Mouse (Mus musculus): ENCODE data around the gene Abcb8. TPM values are rescaled to one million over a fixed set of nuclear protein-coding genes. Genes with fewer than 3 reads are reported as not detected.

Abcb8 gene
- total and polyA plus RNA-seq, 2 experiments from 2014 or later, result 73.2 to 141 TPM

GRCm38 (mm10) chr5:24374666-24375328 lies 18.7 kb upstream of the Abcb8 start:
- Histone ChIP-seq H3K9me3 (replicated peaks; ENCODE audit: control insufficient read depth, low read length) (no peaks in the 10 kb centered on the region), H3K36me3 (replicated peaks; ENCODE audit: control insufficient read depth, insufficient read depth, low read length) (0 out of 2 replicates have a peak, but pooled peaks cover 11% of the 10 kb centered on the region), H3K9ac (replicated peaks; ENCODE audit: low read depth, low read length) (no peak overlapping the region), H3K27ac (ENCODE audit: low read depth) (no peak overlapping the region), H3K4me3 (ENCODE audit: low read depth, low read length) (no peak overlapping the region), H3K27me3 (ENCODE audit: control insufficient read depth, insufficient read depth, low read length) (no peaks in the 10 kb centered on the region), H3K4me2 (ENCODE audit: low read depth, low read length) (no peak overlapping the region), H3K4me1 (ENCODE audit: control insufficient read depth, insufficient read depth) (peaks cover 12% of the 10 kb centered on the region)
- 37% methylated on average over 7 of the region's 7 CpGs for WGBS
- DNase-seq (ENCODE audit: low spot score) (no peak), ATAC-seq (ENCODE audit: insufficient read depth, low read depth) (no peak)
- TF ChIP-seq CTCF (IDR thresholded peaks at IDR 0.05; ENCODE audit: low read depth) (no peak), EP300 (IDR thresholded peaks at IDR 0.05; ENCODE audit: low read depth) (no peak)

- 79% methylated on average over 2 of the region's 2 CpGs for WGBS
- Histone ChIP-seq H3K4me3 (ENCODE audit: low read depth, low read length) (no peak overlapping the region), H3K9me3 (replicated peaks; ENCODE audit: control insufficient read depth, low read length) (no peaks in the 10 kb centered on the region), H3K36me3 (replicated peaks; ENCODE audit: control insufficient read depth, insufficient read depth, low read length) (peaks cover 9% of the 10 kb centered on the region; the same call in 1 of the 2 replicates), H3K4me1 (ENCODE audit: control insufficient read depth, insufficient read depth) (peaks cover 18% of the 10 kb centered on the region), H3K27ac (ENCODE audit: low read depth) (no peak overlapping the region), H3K4me2 (ENCODE audit: low read depth, low read length) (no peak overlapping the region), H3K9ac (replicated peaks; ENCODE audit: low read depth, low read length) (no peak overlapping the region), H3K27me3 (ENCODE audit: control insufficient read depth, insufficient read depth, low read length) (no peaks in the 10 kb centered on the region)
- TF ChIP-seq CTCF (IDR thresholded peaks at IDR 0.05; ENCODE audit: low read depth) (no peak), EP300 (IDR thresholded peaks at IDR 0.05; ENCODE audit: low read depth) (no peak)
- ATAC-seq (ENCODE audit: insufficient read depth, low read depth), result no peak
- no peak for DNase-seq (ENCODE audit: low spot score)
Observed at GRCm38 (mm10) chr5:24378700-24379099, 14.8 kb upstream of the Abcb8 start.

GRCm38 (mm10) chr5:24379501-24379900 lies 14.0 kb upstream of the Abcb8 start:
- no peak overlapping the region for H3K9ac ChIP-seq (replicated peaks; ENCODE audit: low read depth, low read length)
- H3K4me1 ChIP-seq (ENCODE audit: control insufficient read depth, insufficient read depth), result peaks cover 18% of the 10 kb centered on the region
- TF ChIP-seq EP300 (IDR thresholded peaks at IDR 0.05; ENCODE audit: low read depth), result no peak
- no peak for TF ChIP-seq CTCF (IDR thresholded peaks at IDR 0.05; ENCODE audit: low read depth)
- ATAC-seq (ENCODE audit: insufficient read depth, low read depth), result no peak
- no peaks in the 10 kb centered on the region for H3K9me3 ChIP-seq (replicated peaks; ENCODE audit: control insufficient read depth, low read length)
- no peaks in the 10 kb centered on the region for H3K27me3 ChIP-seq (ENCODE audit: control insufficient read depth, insufficient read depth, low read length)
- H3K27ac ChIP-seq (ENCODE audit: low read depth), result no peak overlapping the region
- H3K4me2 ChIP-seq (ENCODE audit: low read depth, low read length), result no peak overlapping the region
- DNase-seq (ENCODE audit: low spot score), result no peak
- no peak overlapping the region for H3K4me3 ChIP-seq (ENCODE audit: low read depth, low read length)
- WGBS, result 61% methylated on average over 4 of the region's 4 CpGs
- H3K36me3 ChIP-seq (replicated peaks; ENCODE audit: control insufficient read depth, insufficient read depth, low read length), result peaks cover 9% of the 10 kb centered on the region; the same call in 1 of the 2 replicates

GRCm38 (mm10) chr5:24380499-24380898 lies 13.0 kb upstream of the Abcb8 start:
- ATAC-seq (ENCODE audit: insufficient read depth, low read depth), result no peak
- Histone ChIP-seq H3K4me2 (ENCODE audit: low read depth, low read length) (no peak overlapping the region), H3K27ac (ENCODE audit: low read depth) (no peak overlapping the region), H3K9me3 (replicated peaks; ENCODE audit: control insufficient read depth, low read length) (no peaks in the 10 kb centered on the region), H3K4me3 (ENCODE audit: low read depth, low read length) (no peak overlapping the region), H3K4me1 (ENCODE audit: control insufficient read depth, insufficient read depth) (peaks cover 19% of the 10 kb centered on the region; the same call in 1 of the 2 replicates), H3K27me3 (ENCODE audit: control insufficient read depth, insufficient read depth, low read length) (no peaks in the 10 kb centered on the region), H3K9ac (replicated peaks; ENCODE audit: low read depth, low read length) (no peak overlapping the region), H3K36me3 (replicated peaks; ENCODE audit: control insufficient read depth, insufficient read depth, low read length) (peaks cover 9% of the 10 kb centered on the region; the same call in 1 of the 2 replicates)
- DNase-seq (ENCODE audit: low spot score), result no peak
- 85% methylated on average over 4 of the region's 4 CpGs for WGBS
- TF ChIP-seq EP300 (IDR thresholded peaks at IDR 0.05; ENCODE audit: low read depth), result no peak
- TF ChIP-seq CTCF (IDR thresholded peaks at IDR 0.05; ENCODE audit: low read depth), result no peak

GRCm38 (mm10) chr5:24381486-24381885 lies 12.0 kb upstream of the Abcb8 start:
- Histone ChIP-seq H3K4me3 (ENCODE audit: low read depth, low read length) (no peak overlapping the region), H3K36me3 (replicated peaks; ENCODE audit: control insufficient read depth, insufficient read depth, low read length) (peaks cover 9% of the 10 kb centered on the region; the same call in 1 of the 2 replicates), H3K27me3 (ENCODE audit: control insufficient read depth, insufficient read depth, low read length) (0 out of 2 replicates have a peak, but pooled peaks cover 6% of the 10 kb centered on the region), H3K9ac (replicated peaks; ENCODE audit: low read depth, low read length) (no peak overlapping the region), H3K4me1 (ENCODE audit: control insufficient read depth, insufficient read depth) (peaks cover 20% of the 10 kb centered on the region; the same call in 1 of the 2 replicates), H3K27ac (ENCODE audit: low read depth) (no peak overlapping the region), H3K9me3 (replicated peaks; ENCODE audit: control insufficient read depth, low read length) (no peaks in the 10 kb centered on the region), H3K4me2 (ENCODE audit: low read depth, low read length) (no peak overlapping the region)
- TF ChIP-seq CTCF (IDR thresholded peaks at IDR 0.05; ENCODE audit: low read depth), result no peak
- TF ChIP-seq EP300 (IDR thresholded peaks at IDR 0.05; ENCODE audit: low read depth), result no peak
- DNase-seq (ENCODE audit: low spot score) (no peak), ATAC-seq (ENCODE audit: insufficient read depth, low read depth) (no peak)
- WGBS, result 76% methylated on average over 6 of the region's 6 CpGs
